ENCODE assay signal across 14 mouse cellular contexts in genomic region chr8:11165592-11165991, GRCm38 (mm10).
DNase-seq lines count a peak whose midpoint lies in the region; ATAC-seq and TF ChIP-seq lines count a peak whose summit lies in the region.
"Had no signal": no experiment of that assay in that cellular context is flagged by ENCODE, and none has a peak within 500 bp of the region (broad histone marks: within the 10 kb centered on the region; RNA-seq: fewer than 3 reads in every experiment).

No protein-coding gene starts in this region.

- no peak overlapping the region for H3K9ac ChIP-seq in hindbrain, embryonic 12.5 days
- no peak overlapping the region for H3K9ac ChIP-seq in hindbrain, embryonic 11.5 days (ENCODE audit: low read depth, low read length)
- H3K9ac ChIP-seq in limb, embryonic 14.5 days (ENCODE audit: low read depth, low read length, severe bottlenecking) = no peak overlapping the region
- H3K9ac ChIP-seq: stomach, embryonic 15.5 days had no signal

- no peak for ATAC-seq in hindbrain, embryonic 12.5 days (ENCODE audit: low FRiP score)
- ATAC-seq in hindbrain, embryonic 11.5 days (ENCODE audit: low FRiP score) = no peak
- peak; percentile 69 for ATAC-seq in limb, embryonic 14.5 days (ENCODE audit: low FRiP score, low read depth)
- ATAC-seq: intestine, embryonic 16.5 days; midbrain, embryonic 16.5 days had no signal

- no peaks in the 10 kb centered on the region for H3K27me3 ChIP-seq in hindbrain, embryonic 12.5 days
- H3K27me3 ChIP-seq in hindbrain, embryonic 11.5 days (ENCODE audit: control insufficient read depth, insufficient read depth, low read length) = no peaks in the 10 kb centered on the region
- no peaks in the 10 kb centered on the region for H3K27me3 ChIP-seq in embryonic facial prominence, embryonic 10.5 days (replicated peaks; ENCODE audit: low read depth, poor library complexity, severe bottlenecking)
- no peaks in the 10 kb centered on the region for H3K27me3 ChIP-seq in limb, embryonic 14.5 days (ENCODE audit: control insufficient read depth, insufficient read depth, low read length)
- H3K27me3 ChIP-seq: stomach, embryonic 15.5 days had no signal

- no peaks in the 10 kb centered on the region for H3K36me3 ChIP-seq in hindbrain, embryonic 12.5 days
- H3K36me3 ChIP-seq in hindbrain, embryonic 11.5 days (ENCODE audit: control insufficient read depth, insufficient read depth, low read length) = no peaks in the 10 kb centered on the region
- H3K36me3 ChIP-seq in embryonic facial prominence, embryonic 10.5 days (replicated peaks) = no peaks in the 10 kb centered on the region
- no peaks in the 10 kb centered on the region for H3K36me3 ChIP-seq in limb, embryonic 14.5 days (ENCODE audit: control insufficient read depth, insufficient read depth, low read length)
- H3K36me3 ChIP-seq: stomach, embryonic 15.5 days had no signal

- H3K4me2 ChIP-seq in hindbrain, embryonic 12.5 days (replicated peaks) = no peak overlapping the region
- H3K4me2 ChIP-seq in hindbrain, embryonic 11.5 days (replicated peaks; ENCODE audit: low read depth, low read length) = no peak overlapping the region
- no peak overlapping the region for H3K4me2 ChIP-seq in limb, embryonic 14.5 days (replicated peaks; ENCODE audit: low read depth, low read length, severe bottlenecking)
- H3K4me2 ChIP-seq: stomach, embryonic 15.5 days had no signal

- no peak for TF ChIP-seq POLR2A in limb, embryonic 14.5 days (IDR thresholded peaks at IDR 0.05; ENCODE audit: borderline replicate concordance, extremely low read depth, insufficient read depth, insufficient read length)

- no peak overlapping the region for H3K4me3 ChIP-seq in hindbrain, embryonic 12.5 days
- no peak overlapping the region for H3K4me3 ChIP-seq in hindbrain, embryonic 11.5 days (ENCODE audit: low read depth, low read length)
- H3K4me3 ChIP-seq in embryonic facial prominence, embryonic 10.5 days = no peak overlapping the region
- H3K4me3 ChIP-seq in limb, embryonic 14.5 days (replicated peaks; ENCODE audit: low read length) = no peak overlapping the region
- H3K4me3 ChIP-seq: erythroblast, embryonic 14.5 days; stomach, embryonic 15.5 days had no signal

- H3K4me1 ChIP-seq in hindbrain, embryonic 12.5 days = no peaks in the 10 kb centered on the region
- no peaks in the 10 kb centered on the region for H3K4me1 ChIP-seq in hindbrain, embryonic 11.5 days (replicated peaks; ENCODE audit: control insufficient read depth, insufficient read depth, low read length)
- H3K4me1 ChIP-seq in embryonic facial prominence, embryonic 10.5 days = peaks cover 14% of the 10 kb centered on the region
- peaks cover 14% of the 10 kb centered on the region; the same call in 1 of the 2 replicates for H3K4me1 ChIP-seq in limb, embryonic 14.5 days (ENCODE audit: control insufficient read depth, insufficient read depth, low read length)
- H3K4me1 ChIP-seq: stomach, embryonic 15.5 days had no signal

- no peak for DNase-seq in hindbrain, embryonic 11.5 days (ENCODE audit: low spot score)
- DNase-seq in Muller cell, postnatal 12 days (ENCODE audit: inconsistent ontology term) = peak; percentile 73
- DNase-seq in embryonic facial prominence, embryonic 10.5 days (ENCODE audit: low spot score) = peak; percentile 52
- peak; percentile 24 for DNase-seq in limb, embryonic 14.5 days (ENCODE audit: low spot score)
- no peak for DNase-seq in cerebellum, postnatal 25 days
- no peak for DNase-seq in left cerebral cortex, adult 18-20 months (ENCODE audit: low spot score in 2 of 2)
- DNase-seq: cerebellum, adult 2 months; lung, postnatal 10 days; right cerebral cortex, postnatal 14 days had no signal

- H3K27ac ChIP-seq in hindbrain, embryonic 12.5 days = peak overlapping the region; percentile 30; the same call in 1 of the 2 replicates
- H3K27ac ChIP-seq in hindbrain, embryonic 11.5 days (ENCODE audit: low read depth, low read length) = no peak overlapping the region
- H3K27ac ChIP-seq in embryonic facial prominence, embryonic 10.5 days (replicated peaks) = peak overlapping the region; percentile 49
- peak overlapping the region; percentile 83 for H3K27ac ChIP-seq in limb, embryonic 14.5 days (replicated peaks; ENCODE audit: low read depth, low read length)
- H3K27ac ChIP-seq: stomach, embryonic 15.5 days had no signal

- no peaks in the 10 kb centered on the region for H3K9me3 ChIP-seq in hindbrain, embryonic 12.5 days (replicated peaks)
- no peaks in the 10 kb centered on the region for H3K9me3 ChIP-seq in hindbrain, embryonic 11.5 days (ENCODE audit: control insufficient read depth, low read length)
- no peaks in the 10 kb centered on the region for H3K9me3 ChIP-seq in embryonic facial prominence, embryonic 10.5 days
- no peaks in the 10 kb centered on the region for H3K9me3 ChIP-seq in limb, embryonic 14.5 days (ENCODE audit: control insufficient read depth, low read length)
- H3K9me3 ChIP-seq: stomach, embryonic 15.5 days had no signal

- 38% methylated on average over 4 of the region's 4 CpGs for WGBS in hindbrain, embryonic 12.5 days
- WGBS in hindbrain, embryonic 11.5 days = 54% methylated on average over 4 of the region's 4 CpGs
- 17% methylated on average over 4 of the region's 4 CpGs for WGBS in embryonic facial prominence, embryonic 10.5 days
- WGBS in limb, embryonic 14.5 days = 18% methylated on average over 4 of the region's 4 CpGs

Comparison
In these comparisons a context has a peak if more than half of its experiments do, and no peak if none do; other contexts are left out.
1. DNase-seq: peak in Muller cell, postnatal 12 days (single experiment), embryonic facial prominence, embryonic 10.5 days (single experiment) and limb, embryonic 14.5 days (single experiment); none in hindbrain, embryonic 11.5 days (single experiment), cerebellum, postnatal 25 days (0 of 2) and left cerebral cortex, adult 18-20 months (0 of 2).